Mouse (Mus musculus): ENCODE measurements around the gene Hk2. TPM values are rescaled to one million over a fixed set of nuclear protein-coding genes. Genes with fewer than 3 reads are reported as not detected.
"Not testable (repeated sequence)": the region's sequence is repeated elsewhere in the genome, so short reads cannot be mapped to it uniquely, and the experiment has no call there.

Hk2 gene
- total RNA-seq, 2 experiments from 2014 or later, result 192 to 236 TPM

- DNase-seq, result no peak
Observed at GRCm38 (mm10) chr6:82689474-82689873, 84.8 kb downstream of the Hk2 start.

DNA sequence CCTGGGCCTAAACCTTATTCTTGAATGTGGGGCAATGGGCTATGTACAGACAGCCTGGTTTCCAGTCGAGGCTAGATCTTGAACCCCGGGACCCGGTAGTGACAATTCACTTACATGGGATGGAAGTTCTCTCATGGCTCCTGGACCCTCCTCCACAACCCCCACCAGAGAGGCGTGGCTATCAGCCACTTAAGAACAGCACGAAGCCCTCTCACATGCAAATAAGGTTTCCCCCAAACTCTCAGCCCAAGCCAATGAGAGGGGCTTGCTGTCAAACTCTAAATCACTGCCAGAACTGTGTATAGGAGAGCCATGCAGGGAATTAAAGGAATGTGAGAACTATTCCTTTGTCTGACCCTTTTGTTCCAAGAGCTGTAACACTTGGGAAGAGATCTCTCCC is 85.7 kb downstream of the Hk2 start:
- not testable (repeated sequence) for DNase-seq

DNA sequence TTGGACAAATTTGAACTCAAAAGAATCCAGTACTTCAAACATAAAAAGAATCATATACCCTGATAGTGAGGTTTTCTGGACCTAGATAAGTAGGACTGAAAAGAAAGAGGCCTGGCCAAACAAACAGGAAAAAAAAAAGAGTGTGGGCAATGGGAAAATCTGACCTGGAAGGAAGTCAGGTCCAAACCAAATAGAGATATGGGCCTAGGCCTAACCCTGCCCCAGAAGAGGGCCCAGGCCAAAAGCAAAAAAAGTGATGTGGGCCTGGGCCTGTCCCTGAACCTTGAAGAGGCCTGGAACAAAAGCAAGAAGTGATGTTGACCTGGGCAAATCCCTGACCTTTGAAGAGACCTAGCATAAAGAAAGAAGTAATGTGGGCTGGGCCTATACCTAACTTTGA is 90.1 kb downstream of the Hk2 start:
- no peak for DNase-seq

- not testable (repeated sequence) for DNase-seq
Observed at GRCm38 (mm10) chr6:82679286-82679685, 95.0 kb downstream of the Hk2 start.

DNA sequence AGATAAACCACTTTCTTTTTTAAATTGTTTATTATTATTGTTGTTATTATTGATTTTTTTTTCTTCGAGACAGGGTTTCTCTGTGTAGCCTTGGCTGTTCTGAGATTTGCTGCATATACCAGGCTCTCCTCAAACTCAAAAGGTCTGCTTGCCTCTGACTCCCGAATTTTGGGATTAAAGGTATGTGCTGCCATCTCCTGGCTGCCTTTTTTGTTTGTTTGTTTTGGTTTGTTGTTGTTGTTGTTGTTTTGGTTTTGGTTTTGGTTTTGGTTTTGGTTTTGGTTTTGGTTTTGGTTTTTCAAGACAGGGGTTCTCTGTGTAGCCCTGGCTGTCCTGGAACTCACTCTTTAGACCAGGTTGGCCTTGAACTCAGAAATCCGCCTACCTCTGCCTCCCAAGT is 96.6 kb downstream of the Hk2 start:
- not testable (repeated sequence) for DNase-seq

Other genes with a start within 250 kb of the Hk2 start
- gene Pole4, start 69.1 kb downstream of the Hk2 start, total RNA-seq (2021), result 10 to 100 TPM; 17.2 to 19.3 TPM
- under 1 TPM; 0.13 to 0.51 TPM for gene Sema4f, start 165.3 kb upstream of the Hk2 start, total RNA-seq (2021)
- not detected for gene M1ap, start 172.4 kb upstream of the Hk2 start, total RNA-seq (2021)